Mouse (Mus musculus): ENCODE results near the gene Map3k1. TPM values are rescaled to one million over a fixed set of nuclear protein-coding genes. Genes with fewer than 3 reads are reported as not detected.
A peak's percentile ranks its signal among the peaks of the same experiment; 100 is the strongest.

Map3k1 gene
- polyA plus RNA-seq, 1 experiment = 19.8 TPM

- DNase-seq (ENCODE audit: low spot score) = no peak
These were observed 3.9 kb upstream of the Map3k1 start for GRCm38 (mm10) chr13:111812647-111813046.

GRCm38 (mm10) chr13:111810998-111811628, 2.3 kb upstream of the Map3k1 start:
- DNase-seq (ENCODE audit: low spot score) = no peak

GRCm38 (mm10) chr13:111809466-111810228, 854 bp upstream of the Map3k1 start:
- DNase-seq (ENCODE audit: low spot score) = no peak

GRCm38 (mm10) chr13:111808387-111808636, 481 bp downstream of the Map3k1 start:
- peak; percentile 54 for DNase-seq (ENCODE audit: low spot score)

- DNase-seq (ENCODE audit: low spot score) = no peak
These were observed 1.0 kb downstream of the Map3k1 start for GRCm38 (mm10) chr13:111807596-111808386.

GRCm38 (mm10) chr13:111807105-111807595, 1.6 kb downstream of the Map3k1 start:
- no peak for DNase-seq (ENCODE audit: low spot score)

GRCm38 (mm10) chr13:111805738-111806722, 2.8 kb downstream of the Map3k1 start:
- DNase-seq (ENCODE audit: low spot score) = no peak

- DNase-seq (ENCODE audit: low spot score) = no peak
These were observed 3.7 kb downstream of the Map3k1 start for GRCm38 (mm10) chr13:111804951-111805673.

GRCm38 (mm10) chr13:111804189-111804588, 4.6 kb downstream of the Map3k1 start:
- DNase-seq (ENCODE audit: low spot score) = no peak

- DNase-seq (ENCODE audit: low spot score) = no peak
These were observed 5.3 kb downstream of the Map3k1 start for GRCm38 (mm10) chr13:111803506-111803905.

GRCm38 (mm10) chr13:111802900-111803299, 5.9 kb downstream of the Map3k1 start:
- no peak for DNase-seq (ENCODE audit: low spot score)

GRCm38 (mm10) chr13:111802271-111802665, 6.5 kb downstream of the Map3k1 start:
- no peak for DNase-seq (ENCODE audit: low spot score)

GRCm38 (mm10) chr13:111801662-111802270, 7.0 kb downstream of the Map3k1 start:
- DNase-seq (ENCODE audit: low spot score) = no peak

GRCm38 (mm10) chr13:111800866-111801265, 7.9 kb downstream of the Map3k1 start:
- DNase-seq (ENCODE audit: low spot score) = no peak

- DNase-seq (ENCODE audit: low spot score) = no peak
These were observed 10.7 kb downstream of the Map3k1 start for GRCm38 (mm10) chr13:111798044-111798443.

GRCm38 (mm10) chr13:111797021-111797420, 11.8 kb downstream of the Map3k1 start:
- DNase-seq (ENCODE audit: low spot score) = no peak

- DNase-seq (ENCODE audit: low spot score) = no peak
These were observed 12.4 kb downstream of the Map3k1 start for GRCm38 (mm10) chr13:111796191-111796920.

- DNase-seq (ENCODE audit: low spot score) = no peak
These were observed 15.9 kb downstream of the Map3k1 start for GRCm38 (mm10) chr13:111792975-111793287.

- DNase-seq (ENCODE audit: low spot score) = no peak
These were observed 16.4 kb downstream of the Map3k1 start for GRCm38 (mm10) chr13:111792130-111792974.
